Mouse (Mus musculus) neural tube, embryonic 15.5 days (tissue): ENCODE results near the gene Aaed1. TPM values are rescaled to one million over a fixed set of nuclear protein-coding genes. Genes with fewer than 3 reads are reported as not detected.
A peak's percentile ranks its signal among the peaks of the same experiment; 100 is the strongest.
"Not testable (repeated sequence)": the region's sequence is repeated elsewhere in the genome, so short reads cannot be mapped to it uniquely, and the experiment has no call there.

Experiments used
- ATAC-seq: fragments of 200-750 bp; cut with Nextera tagmentation; 2 replicates; pipeline ENCODE4 v1.8.0; 2017; ENCODE audit warnings: mild to moderate bottlenecking, moderate TSS enrichment, moderate library complexity; ENCODE audit not compliant: low FRiP score
- H3K27ac ChIP-seq: fragments of 300-500 bp; sonication (generic); replicated peaks from 2 replicates; pipeline ENCODE4 v1.5.1; 2015; ENCODE audit warnings: mild to moderate bottlenecking, inconsistent platforms
- H3K27me3 ChIP-seq: fragments of 300-500 bp; sonication (generic); replicated peaks from 2 replicates; pipeline ENCODE4 v1.6.1; 2015; ENCODE audit warnings: inconsistent platforms
- H3K36me3 ChIP-seq: fragments of 300-500 bp; sonication (generic); 2 replicates; pipeline ENCODE4 v1.6.1; 2015; ENCODE audit warnings: inconsistent platforms
- H3K4me1 ChIP-seq: fragments of 300-500 bp; sonication (generic); 2 replicates; pipeline ENCODE4 v1.6.1; 2015; ENCODE audit warnings: inconsistent platforms
- H3K4me2 ChIP-seq: fragments of 300-500 bp; sonication (generic); 2 replicates; pipeline ENCODE4 v1.6.1; 2015; ENCODE audit warnings: inconsistent platforms, mild to moderate bottlenecking, moderate library complexity
- H3K4me3 ChIP-seq: fragments of 300-500 bp; sonication (generic); replicated peaks from 2 replicates; pipeline ENCODE4 v1.5.1; 2015; ENCODE audit warnings: mild to moderate bottlenecking, inconsistent platforms
- H3K9ac ChIP-seq: fragments of 300-500 bp; sonication (generic); replicated peaks from 2 replicates; pipeline ENCODE4 v1.6.1; 2015; ENCODE audit warnings: mild to moderate bottlenecking, inconsistent platforms
- H3K9me3 ChIP-seq: fragments of 300-500 bp; sonication (generic); replicated peaks from 2 replicates; pipeline ENCODE4 v1.6.1; 2016; ENCODE audit warnings: inconsistent platforms
- WGBS: fragments of 180-500 bp; shearing (Covaris S2); methylation state at CpG from one replicate; pipeline ENCODE4 v1.1.7; 2015; ENCODE audit warnings: mixed read lengths; 5-methylcytosine and 5-hydroxymethylcytosine counted together
- polyA plus RNA-seq: library from polyadenylated mRNA; unstranded; fragments of >200 nt; fragmentation: Nextera tagmentation; extraction: Ambion mirVana; gene quantifications from 2 replicates; pipeline ENCODE4 v1.2.1, GENCODE M21; 2015

Gene Aaed1
- polyA plus RNA-seq, 1 experiment from 2014 or later: 17.4 TPM

GRCm38 (mm10) chr13:64267151-64267550 lies 45.4 kb downstream of the Aaed1 start:
- H3K4me3 ChIP-seq: no peak overlapping the region
- no peak overlapping the region for H3K27ac ChIP-seq
- H3K4me2 ChIP-seq: no peak overlapping the region
- no peaks in the 10 kb centered on the region for H3K36me3 ChIP-seq
- H3K27me3 ChIP-seq: no peaks in the 10 kb centered on the region; the same call in 1 of the 2 replicates
- no peak overlapping the region for H3K9ac ChIP-seq
- WGBS: 12% methylated on average over 9 of the region's 9 CpGs
- no peaks in the 10 kb centered on the region for H3K9me3 ChIP-seq
- no peaks in the 10 kb centered on the region for H3K4me1 ChIP-seq
- ATAC-seq: peak; percentile 38; the same call in 1 of the 2 replicates

- no peak overlapping the region for H3K9ac ChIP-seq
- ATAC-seq: no peak
- 96% methylated on average over 6 of the region's 6 CpGs for WGBS
- H3K36me3 ChIP-seq: no peaks in the 10 kb centered on the region
- no peak overlapping the region for H3K27ac ChIP-seq
- no peak overlapping the region for H3K4me2 ChIP-seq
- no peaks in the 10 kb centered on the region for H3K4me1 ChIP-seq
- H3K4me3 ChIP-seq: no peak overlapping the region
- no peaks in the 10 kb centered on the region for H3K27me3 ChIP-seq
- H3K9me3 ChIP-seq: no peaks in the 10 kb centered on the region
Measured at GRCm38 (mm10) chr13:64264586-64264985, 47.9 kb downstream of the Aaed1 start.

DNA sequence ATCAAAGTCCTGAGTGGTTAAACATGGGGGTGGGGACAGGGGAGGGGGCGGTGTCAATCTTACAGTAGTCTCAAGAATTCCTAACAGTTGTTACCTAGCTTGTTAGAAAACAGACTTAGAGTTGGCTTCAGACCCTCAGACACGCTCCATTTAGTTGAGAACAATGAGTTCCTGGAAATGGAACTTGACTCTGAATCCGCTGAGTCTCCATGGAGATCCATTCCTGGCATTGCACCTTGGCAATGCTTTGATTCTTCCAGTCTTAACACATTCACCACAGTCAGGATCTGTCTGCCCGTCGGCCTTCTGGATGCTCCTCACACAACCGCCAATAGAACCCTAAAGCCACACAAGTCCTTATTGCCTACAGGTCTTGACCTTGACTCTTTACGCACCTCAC lies 52.6 kb downstream of the Aaed1 start:
- no peak for ATAC-seq
- WGBS: 72% methylated on average over 7 of the region's 7 CpGs
- H3K27ac ChIP-seq: no peak overlapping the region
- H3K27me3 ChIP-seq: no peaks in the 10 kb centered on the region
- no peak overlapping the region for H3K4me2 ChIP-seq
- H3K9ac ChIP-seq: no peak overlapping the region
- no peaks in the 10 kb centered on the region for H3K36me3 ChIP-seq
- no peaks in the 10 kb centered on the region for H3K9me3 ChIP-seq
- H3K4me1 ChIP-seq: peaks cover 9% of the 10 kb centered on the region
- no peak overlapping the region for H3K4me3 ChIP-seq

DNA sequence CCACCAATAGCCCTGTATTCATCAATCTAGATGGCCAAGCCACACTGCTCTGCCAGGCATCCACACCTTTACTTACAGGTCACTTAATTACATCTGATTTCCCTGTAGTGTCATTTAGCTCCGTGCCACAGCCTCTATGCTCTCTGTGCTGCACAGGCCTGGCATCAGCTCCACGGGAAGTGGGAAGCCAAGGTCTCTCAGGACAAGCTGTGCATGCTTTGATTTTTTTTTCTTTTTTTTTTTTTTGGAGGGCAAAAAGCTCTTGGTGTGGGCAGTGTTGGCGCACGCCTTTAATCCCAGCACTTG lies 54.0 kb downstream of the Aaed1 start:
- Histone ChIP-seq H3K4me3 (no peak overlapping the region), H3K4me2 (no peak overlapping the region), H3K9ac (no peak overlapping the region), H3K27ac (no peak overlapping the region), H3K4me1 (peaks cover 9% of the 10 kb centered on the region), H3K36me3 (no peaks in the 10 kb centered on the region), H3K9me3 (no peaks in the 10 kb centered on the region), H3K27me3 (no peaks in the 10 kb centered on the region)
- 50% methylated on average over 4 of the region's 4 CpGs for WGBS
- ATAC-seq: peak; percentile 43; the same call in 1 of the 2 replicates

DNA sequence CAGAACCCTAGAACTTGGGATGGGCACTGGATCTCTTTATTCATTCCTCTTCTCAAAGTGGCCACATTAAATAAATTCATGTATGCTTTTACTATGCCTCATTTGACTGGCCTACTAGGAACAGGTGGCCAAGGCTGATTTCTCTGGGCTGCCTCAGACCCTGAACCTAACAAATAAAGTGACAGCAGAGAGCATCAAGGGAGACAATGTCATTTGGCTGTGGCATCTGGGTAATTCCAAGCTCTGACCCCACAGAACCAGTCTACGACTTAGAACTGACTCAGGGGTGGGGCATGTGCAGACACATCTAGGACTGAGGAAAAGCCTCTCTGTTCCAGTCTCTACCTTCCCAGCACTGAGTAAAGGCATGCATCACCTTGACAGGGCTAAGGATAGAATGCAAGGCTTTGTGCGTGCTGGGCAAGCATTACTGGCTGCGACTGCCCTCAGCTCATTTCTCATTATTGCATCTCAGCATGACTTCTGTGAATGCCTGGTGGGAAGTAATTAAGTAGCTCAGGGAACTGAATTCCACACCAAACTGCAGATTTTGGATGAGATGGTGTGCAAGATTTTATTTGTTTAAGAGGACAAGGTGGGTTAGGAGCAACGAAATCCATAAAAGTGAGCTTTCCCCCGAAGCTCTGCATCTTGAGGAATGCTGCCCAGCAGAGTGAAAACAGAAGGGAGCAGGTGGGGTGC lies 54.5 kb downstream of the Aaed1 start:
- H3K27ac ChIP-seq: no peak overlapping the region
- no peaks in the 10 kb centered on the region for H3K9me3 ChIP-seq
- H3K9ac ChIP-seq: no peak overlapping the region
- no peaks in the 10 kb centered on the region for H3K36me3 ChIP-seq
- no peaks in the 10 kb centered on the region for H3K27me3 ChIP-seq
- H3K4me2 ChIP-seq: no peak overlapping the region
- ATAC-seq: peak; percentile 74; the same call in 1 of the 2 replicates
- no peak overlapping the region for H3K4me3 ChIP-seq
- 18% methylated on average over 5 of the region's 5 CpGs for WGBS
- H3K4me1 ChIP-seq: peaks cover 9% of the 10 kb centered on the region

DNA sequence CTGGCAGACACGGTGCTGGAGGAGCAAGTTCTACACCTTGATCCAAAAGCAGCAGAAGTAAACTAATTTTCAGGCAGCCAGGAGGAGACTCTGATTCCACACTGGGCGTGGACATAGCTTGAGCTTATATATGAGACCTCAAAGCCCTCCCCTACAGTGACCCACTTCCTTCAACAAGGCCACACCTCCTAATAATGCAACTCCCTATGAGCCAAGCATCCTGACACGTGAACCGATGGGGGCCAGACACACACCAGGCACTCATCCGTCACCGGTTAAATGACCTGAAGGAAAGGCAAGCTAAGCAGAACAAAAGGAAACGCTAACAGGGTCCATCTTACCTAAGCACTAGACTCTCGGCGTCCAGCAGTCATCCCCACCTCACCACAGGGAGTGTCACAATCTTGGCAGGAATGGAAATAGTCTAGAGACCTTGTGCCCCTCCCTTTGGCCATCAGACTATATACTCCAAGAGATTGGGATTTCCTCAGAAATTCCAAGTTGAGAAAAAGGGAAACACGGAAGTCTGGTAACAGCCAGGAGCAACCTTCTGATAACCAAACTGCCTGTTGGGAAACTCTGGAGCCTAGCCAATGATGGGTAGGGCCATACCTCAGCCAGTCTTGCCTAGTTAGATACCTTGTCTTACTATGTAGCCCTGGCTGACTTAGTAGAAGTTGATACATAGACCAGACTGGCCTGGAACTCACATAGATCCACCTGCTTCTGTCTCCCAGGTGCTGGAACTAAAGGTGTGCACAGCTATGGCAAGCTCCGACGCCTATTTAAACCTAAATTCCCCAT lies 55.3 kb downstream of the Aaed1 start:
- no peak overlapping the region for H3K27ac ChIP-seq
- H3K36me3 ChIP-seq: no peaks in the 10 kb centered on the region
- H3K27me3 ChIP-seq: no peaks in the 10 kb centered on the region
- peaks cover 9% of the 10 kb centered on the region for H3K4me1 ChIP-seq
- H3K4me3 ChIP-seq: no peak overlapping the region
- no peaks in the 10 kb centered on the region for H3K9me3 ChIP-seq
- H3K4me2 ChIP-seq: no peak overlapping the region
- no peak overlapping the region for H3K9ac ChIP-seq
- WGBS: 69% methylated on average over 12 of the region's 12 CpGs
- ATAC-seq: 0 out of 2 replicates have a peak, but pooled peaks have one; percentile 13

GRCm38 (mm10) chr13:64254185-64254584 lies 58.3 kb downstream of the Aaed1 start:
- 82% methylated on average over 10 of the region's 11 CpGs for WGBS
- not testable (repeated sequence) for ATAC-seq

GRCm38 (mm10) chr13:64253697-64254096 lies 58.8 kb downstream of the Aaed1 start:
- Histone ChIP-seq H3K9me3 (no peaks in the 10 kb centered on the region), H3K36me3 (no peaks in the 10 kb centered on the region), H3K27ac (no peak overlapping the region), H3K4me1 (peaks cover 13% of the 10 kb centered on the region), H3K27me3 (no peaks in the 10 kb centered on the region), H3K4me2 (no peak overlapping the region), H3K9ac (no peak overlapping the region), H3K4me3 (no peak overlapping the region)
- ATAC-seq: no peak

More at GRCm38 (mm10) chr13:64254185-64254584, 58.3 kb downstream of the Aaed1 start:
- H3K9me3 ChIP-seq, H3K27ac ChIP-seq, H3K4me3 ChIP-seq, H3K36me3 ChIP-seq, H3K27me3 ChIP-seq, H3K9ac ChIP-seq, H3K4me2 ChIP-seq, H3K4me1 ChIP-seq: not testable (repeated sequence)

- no peak overlapping the region for H3K27ac ChIP-seq
- H3K9ac ChIP-seq: no peak overlapping the region
- peaks cover 10% of the 10 kb centered on the region for H3K4me1 ChIP-seq
- no peaks in the 10 kb centered on the region for H3K36me3 ChIP-seq
- H3K4me2 ChIP-seq: no peak overlapping the region
- no peak overlapping the region for H3K4me3 ChIP-seq
- H3K27me3 ChIP-seq: no peaks in the 10 kb centered on the region
- no peaks in the 10 kb centered on the region for H3K9me3 ChIP-seq
- 75% methylated on average over 5 of the region's 5 CpGs for WGBS
- no peak for ATAC-seq
Measured at GRCm38 (mm10) chr13:64252147-64252546, 60.4 kb downstream of the Aaed1 start.

GRCm38 (mm10) chr13:64250363-64250762 lies 62.1 kb downstream of the Aaed1 start:
- H3K36me3 ChIP-seq: no peaks in the 10 kb centered on the region
- H3K4me1 ChIP-seq: peaks cover 10% of the 10 kb centered on the region
- no peak overlapping the region for H3K4me3 ChIP-seq
- 47% methylated on average over 1 of the region's 1 CpGs for WGBS
- no peaks in the 10 kb centered on the region for H3K9me3 ChIP-seq
- no peak for ATAC-seq
- no peaks in the 10 kb centered on the region for H3K27me3 ChIP-seq
- H3K4me2 ChIP-seq: no peak overlapping the region
- H3K9ac ChIP-seq: no peak overlapping the region
- H3K27ac ChIP-seq: no peak overlapping the region

- WGBS: 8% methylated on average over 22 of the region's 22 CpGs
Measured at GRCm38 (mm10) chr13:64248775-64249524, 63.6 kb downstream of the Aaed1 start.

More at GRCm38 (mm10) chr13:64248775-64249524, 63.6 kb downstream of the Aaed1 start:
- Histone ChIP-seq H3K36me3 (no peaks in the 10 kb centered on the region), H3K4me3 (peak overlapping the region; percentile 46), H3K9ac (peak overlapping the region; percentile 39), H3K27me3 (no peaks in the 10 kb centered on the region), H3K27ac (no peak overlapping the region), H3K4me2 (peak overlapping the region; percentile 85), H3K9me3 (no peaks in the 10 kb centered on the region), H3K4me1 (peaks cover 10% of the 10 kb centered on the region)
- peak; percentile 75 for ATAC-seq
